Mouse (Mus musculus): ENCODE results near the gene Guca1b.

GRCm38 (mm10) chr17:47438611-47439010 lies 53.4 kb downstream of the Guca1b start:
- TF ChIP-seq CTCF (IDR thresholded peaks at IDR 0.05; ENCODE audit: borderline replicate concordance, control insufficient read depth, extremely low read depth, insufficient read depth, low read length, poor library complexity) (no peak), POLR2A (IDR thresholded peaks at IDR 0.05; ENCODE audit: control insufficient read depth, extremely low read depth, insufficient read depth, low read length, poor library complexity) (no peak)
